Mouse (Mus musculus) layer of hippocampus, adult 11-12 months (tissue): Measurements from ENCODE around the gene Tcp11l1.
A peak's percentile ranks its signal among the peaks of the same experiment; 100 is the strongest.

Source experiments
- DNase-seq: peaks from one replicate; pipeline ENCODE4 v3.0.0; 2022; ENCODE audit warnings: low spot score

Tcp11l1 gene

DNA sequence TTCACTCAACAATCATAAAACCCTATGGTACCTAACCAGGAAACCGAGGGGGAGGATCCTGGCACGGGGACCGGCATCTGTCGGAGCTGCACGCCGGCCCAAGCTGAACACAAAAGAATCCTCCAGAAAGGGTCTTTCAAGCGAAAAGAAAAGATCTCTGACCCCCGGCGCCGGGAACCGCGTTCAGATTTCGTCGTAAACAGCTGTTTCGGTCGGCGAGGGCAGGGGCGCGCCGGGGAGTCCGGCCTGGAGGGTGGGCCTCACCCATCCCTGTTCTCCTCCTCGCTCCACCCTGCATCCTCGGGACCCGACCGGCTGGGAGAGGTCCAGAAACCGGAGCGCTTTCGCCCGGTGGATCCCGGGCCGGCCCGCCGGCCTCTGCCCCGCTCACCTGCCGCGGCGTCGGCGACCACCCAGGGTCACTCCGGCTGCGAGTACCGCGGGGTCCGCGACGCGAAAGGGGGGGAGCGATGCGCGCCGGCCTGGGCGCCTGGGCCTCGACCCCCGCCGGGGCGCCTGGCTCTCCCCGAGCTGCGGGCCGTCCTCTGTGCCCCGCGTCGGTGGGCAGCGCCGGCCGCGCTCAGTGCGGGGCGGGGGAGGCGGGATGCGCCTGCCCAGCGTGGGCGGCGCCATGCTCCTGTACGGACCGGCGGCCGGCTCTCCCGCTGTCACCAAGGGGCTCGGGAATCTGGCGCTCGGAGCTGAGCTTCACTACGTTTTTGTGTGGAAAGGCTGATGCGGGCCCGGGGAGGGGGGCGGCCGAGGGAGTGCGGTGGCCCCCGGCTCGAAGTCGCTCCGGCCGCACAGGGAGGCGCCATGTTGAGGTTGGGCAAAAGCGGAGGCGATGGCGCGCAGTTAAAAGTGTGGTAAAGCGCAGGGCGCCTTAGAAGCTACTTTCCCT lies at the start of gene Tcp11l1:
Gene Tcp11l1 (minus strand): TSS at position 585 of the 901 bp plus-strand sequence.
- DNase-seq, result peak; percentile 74

DNA sequence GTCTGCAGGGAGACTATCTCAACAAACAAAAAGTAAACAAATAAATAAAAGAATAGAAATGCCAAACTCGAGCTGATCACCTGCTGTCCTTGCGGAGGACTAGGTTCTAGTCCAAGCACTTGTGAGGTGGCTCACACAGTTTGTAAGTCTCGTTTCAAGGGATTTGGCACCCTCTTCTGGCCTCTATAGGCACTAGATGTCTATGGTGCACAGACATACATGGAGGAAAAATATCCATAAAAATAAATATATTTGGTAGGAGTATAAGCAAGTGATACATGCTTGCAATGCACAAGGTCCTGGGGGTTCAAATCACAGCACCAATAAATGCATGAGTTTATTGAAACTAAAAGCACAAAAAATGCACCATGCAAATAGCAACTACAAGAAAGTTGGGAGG lies 38.6 kb upstream of the Tcp11l1 start:
- DNase-seq, result no peak

GRCm38 (mm10) chr2:104748652-104749183 lies 36.7 kb upstream of the Tcp11l1 start:
- DNase-seq, result no peak

DNA sequence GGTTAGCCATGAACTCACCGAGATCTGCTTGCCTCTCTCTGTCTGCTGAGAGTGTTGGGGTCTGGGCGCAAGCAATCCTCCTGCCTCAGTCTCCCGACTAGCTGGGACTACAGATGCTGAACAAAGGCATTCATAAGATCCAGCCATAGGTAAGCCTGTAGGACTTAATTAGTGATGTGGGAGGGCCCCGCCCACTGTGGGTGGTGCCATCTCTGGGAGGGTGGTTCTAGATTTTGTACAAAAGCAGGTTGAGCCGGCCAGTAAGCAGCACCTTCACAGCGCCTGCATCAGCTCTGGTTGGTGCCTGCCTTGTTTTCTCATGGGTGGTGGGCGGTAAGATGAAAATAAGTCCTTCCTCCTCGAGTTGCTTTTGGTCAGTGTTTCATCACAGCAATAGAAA lies 34.3 kb upstream of the Tcp11l1 start:
- no peak for DNase-seq

GRCm38 (mm10) chr2:104743971-104744370 lies 32.0 kb upstream of the Tcp11l1 start:
- no peak for DNase-seq

- no peak for DNase-seq
These were observed 31.2 kb upstream of the Tcp11l1 start for GRCm38 (mm10) chr2:104743160-104743559.

DNA sequence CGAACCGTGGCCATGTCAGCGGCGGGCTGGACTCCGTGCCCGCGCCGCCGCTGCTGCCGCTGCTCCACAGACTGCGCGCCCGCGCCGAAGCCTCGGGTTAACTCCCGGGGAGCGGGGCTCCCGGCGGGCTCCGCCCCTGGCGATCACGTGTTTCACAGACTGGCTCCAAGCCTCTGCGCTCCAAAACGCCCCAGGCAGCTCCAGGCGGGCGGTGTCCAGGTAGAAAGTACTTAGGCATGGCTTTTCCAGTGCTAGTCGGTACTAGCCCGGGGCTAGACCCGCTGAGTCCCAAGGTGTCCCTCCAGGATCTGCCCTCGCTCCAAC lies 30.7 kb upstream of the Tcp11l1 start, which contains the start of gene Depdc7:
Gene Depdc7 (minus strand): TSS at position 138 of the 324 bp plus-strand sequence.
- DNase-seq, result peak; percentile 87

- DNase-seq, result no peak
These were observed 30.1 kb upstream of the Tcp11l1 start for GRCm38 (mm10) chr2:104741896-104742740.

DNA sequence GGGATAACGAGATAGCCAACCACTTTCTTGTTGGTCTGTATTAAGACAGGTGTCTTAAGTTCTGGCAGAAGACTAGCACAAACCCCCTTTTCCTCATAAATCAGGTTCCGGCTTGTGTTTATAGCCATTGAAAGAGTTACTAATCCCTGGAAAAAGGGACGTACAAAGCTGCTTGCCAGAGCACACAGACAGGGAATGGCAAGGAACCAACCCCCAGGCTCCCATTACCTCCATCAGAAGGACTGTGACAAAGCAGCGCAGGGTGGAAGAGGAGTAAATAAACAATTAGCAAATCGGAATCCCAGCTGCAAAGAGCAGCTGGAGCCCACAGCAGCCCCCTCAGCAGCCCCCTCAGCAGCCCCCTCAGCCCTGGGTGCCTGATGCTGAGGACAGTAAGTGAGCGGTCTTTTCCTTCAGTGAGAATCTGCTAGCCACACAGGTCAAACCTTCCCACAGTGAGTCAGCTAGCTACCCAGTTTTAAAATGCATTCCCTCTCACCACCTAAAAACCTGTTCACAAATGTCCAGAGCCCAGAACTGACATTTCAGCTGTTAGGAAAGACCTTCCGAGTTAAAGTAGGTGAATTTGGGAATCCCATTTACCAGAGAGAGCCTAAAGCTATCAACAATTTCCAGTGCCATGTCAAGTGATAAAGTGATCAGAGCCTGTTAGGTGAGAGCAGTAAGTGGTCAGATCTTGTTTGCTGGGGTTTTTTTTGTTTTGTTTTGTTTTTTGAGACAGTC lies 29.2 kb upstream of the Tcp11l1 start:
- DNase-seq, result no peak

- no peak for DNase-seq
These were observed 28.4 kb upstream of the Tcp11l1 start for GRCm38 (mm10) chr2:104740248-104740949.

DNA sequence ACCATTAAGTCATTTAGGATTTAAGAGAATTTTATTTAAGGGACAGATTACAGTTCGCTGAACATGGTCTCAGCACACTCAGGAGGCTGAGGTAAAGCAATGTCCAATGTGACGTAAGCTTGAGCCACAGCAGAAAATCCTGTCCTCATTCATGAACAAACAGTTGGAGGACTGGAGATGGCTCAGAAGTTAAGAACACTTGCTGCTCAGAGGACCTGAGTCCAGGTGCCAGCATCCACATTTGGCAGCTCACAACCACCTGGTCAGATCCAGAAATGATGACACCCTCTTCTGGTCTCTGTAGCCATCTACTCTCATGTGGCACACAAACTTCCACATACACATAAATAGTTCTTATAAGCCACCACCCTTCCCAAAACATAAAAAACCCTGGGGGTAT lies 27.7 kb upstream of the Tcp11l1 start:
- no peak for DNase-seq

GRCm38 (mm10) chr2:104736241-104736640 lies 24.3 kb upstream of the Tcp11l1 start:
- DNase-seq, result no peak

DNA sequence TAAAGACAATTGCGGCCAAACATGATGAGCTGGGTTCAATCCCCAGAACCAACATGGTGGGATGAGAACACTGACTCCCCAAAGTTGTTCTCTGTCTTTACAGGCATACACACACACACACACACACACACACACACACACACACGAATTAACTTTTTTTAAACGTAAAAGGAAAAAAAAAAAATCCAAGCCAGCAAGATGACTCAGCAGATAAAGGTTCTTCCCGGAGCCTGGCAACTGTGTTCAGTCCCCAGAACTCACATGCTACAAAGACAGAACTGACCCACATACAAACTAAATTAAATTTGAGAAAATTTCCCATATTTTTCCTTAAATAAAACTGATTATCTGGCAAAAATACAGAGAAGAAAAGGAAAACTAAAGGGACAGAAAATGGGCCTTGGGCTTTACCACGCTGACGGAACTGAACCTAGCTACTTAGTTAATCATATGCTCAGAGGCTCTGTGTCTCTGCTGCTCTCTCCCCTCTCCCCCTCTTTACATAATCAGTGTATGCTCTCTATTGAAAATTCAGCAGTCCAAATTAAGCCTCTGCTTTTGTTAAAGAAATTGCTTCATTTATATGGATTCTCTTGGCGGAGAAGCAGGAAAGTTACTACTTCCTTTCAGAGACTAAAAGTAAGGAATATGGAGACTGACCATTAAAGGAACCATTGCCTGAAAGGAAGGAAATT lies 20.7 kb upstream of the Tcp11l1 start:
- DNase-seq, result no peak

DNA sequence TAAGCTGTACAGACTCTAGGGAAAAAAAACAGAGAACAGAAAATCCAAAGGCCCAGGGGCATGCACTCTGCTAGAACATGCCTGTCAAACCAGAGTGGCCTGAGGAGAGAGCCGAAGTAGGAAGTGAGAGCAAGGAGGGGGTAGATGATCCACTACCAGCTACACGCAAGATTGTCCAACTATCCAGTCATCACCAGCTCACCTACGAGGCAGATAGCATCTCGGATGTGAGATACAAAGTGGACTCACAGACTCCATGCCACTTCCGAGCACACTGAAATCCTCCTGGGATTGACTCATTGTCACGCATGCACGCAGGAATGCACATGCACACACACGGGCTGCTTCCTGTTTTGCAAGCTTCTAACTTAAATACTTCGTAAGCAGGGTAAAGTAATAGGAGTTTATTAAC lies 20.1 kb upstream of the Tcp11l1 start:
- no peak for DNase-seq

GRCm38 (mm10) chr2:104727369-104727768 lies 15.4 kb upstream of the Tcp11l1 start:
- DNase-seq, result no peak

- no peak for DNase-seq
These were observed 10.1 kb upstream of the Tcp11l1 start for GRCm38 (mm10) chr2:104722021-104722420.

DNA sequence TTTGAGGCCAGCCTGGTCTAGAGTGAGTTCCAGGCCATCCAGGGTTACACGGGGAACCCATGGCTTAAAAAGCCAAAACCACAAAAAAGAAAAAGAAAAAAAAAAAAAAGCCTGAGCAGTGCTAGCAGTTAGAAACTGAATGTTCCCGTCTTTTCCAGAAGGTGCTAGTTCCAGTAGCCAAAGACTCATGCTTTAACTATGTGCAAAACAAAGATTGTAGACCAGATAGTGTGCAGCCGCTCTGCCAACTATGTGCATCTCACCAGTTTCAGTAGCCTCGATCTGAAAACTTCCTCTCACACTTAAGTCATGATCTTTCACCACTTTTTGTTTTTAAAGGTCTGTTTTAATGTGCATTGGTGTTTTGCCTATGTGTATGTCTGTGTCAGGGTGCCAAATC lies 5.9 kb upstream of the Tcp11l1 start:
- no peak for DNase-seq

DNA sequence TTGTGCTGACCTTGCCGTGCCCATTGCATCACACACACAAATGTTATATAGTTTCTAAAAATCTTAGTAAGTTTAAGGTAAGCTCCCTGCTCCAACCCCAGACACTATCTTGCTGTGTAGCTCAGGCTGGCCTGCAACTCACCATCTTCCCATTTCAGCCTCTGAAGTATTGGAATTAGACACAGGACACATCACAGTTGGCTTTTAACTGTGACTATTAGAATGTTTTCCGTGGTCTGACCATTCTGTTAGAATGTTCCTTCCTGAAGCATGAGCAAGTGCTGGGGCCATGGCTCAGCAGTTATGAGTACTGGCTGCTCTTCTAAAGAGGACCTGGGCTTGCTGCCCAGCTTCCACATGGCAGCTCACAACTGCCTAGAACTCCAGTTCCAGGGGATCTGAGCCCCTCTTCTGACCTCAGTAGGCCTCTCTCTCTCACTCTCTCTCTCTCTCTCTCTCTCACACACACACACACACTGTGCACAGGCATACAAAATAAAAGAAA lies 5.3 kb upstream of the Tcp11l1 start:
- DNase-seq, result no peak

DNA sequence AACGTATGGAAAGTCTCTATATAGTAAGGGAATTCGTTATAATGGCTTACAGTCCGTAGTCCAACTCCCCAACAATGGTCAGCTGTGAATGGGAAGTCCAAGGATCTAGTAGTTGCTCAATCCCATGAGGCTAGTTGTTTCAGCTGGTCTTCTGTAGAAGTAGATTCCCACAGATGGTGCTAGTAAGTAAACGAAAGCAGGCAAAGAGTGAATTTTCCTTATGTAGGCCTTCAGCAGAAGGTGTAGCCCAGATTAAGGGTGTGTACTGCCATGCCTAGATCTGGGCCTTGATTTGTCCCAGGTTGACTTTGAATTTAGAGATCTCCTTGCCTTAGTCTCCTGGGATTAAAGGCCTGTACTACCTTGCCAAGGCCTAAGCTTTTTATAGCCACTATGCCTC lies 4.3 kb upstream of the Tcp11l1 start, which contains the start of gene Pin1rt1:
Gene Pin1rt1 (minus strand): TSS at position 101 of the 400 bp plus-strand sequence.
- DNase-seq, result no peak

DNA sequence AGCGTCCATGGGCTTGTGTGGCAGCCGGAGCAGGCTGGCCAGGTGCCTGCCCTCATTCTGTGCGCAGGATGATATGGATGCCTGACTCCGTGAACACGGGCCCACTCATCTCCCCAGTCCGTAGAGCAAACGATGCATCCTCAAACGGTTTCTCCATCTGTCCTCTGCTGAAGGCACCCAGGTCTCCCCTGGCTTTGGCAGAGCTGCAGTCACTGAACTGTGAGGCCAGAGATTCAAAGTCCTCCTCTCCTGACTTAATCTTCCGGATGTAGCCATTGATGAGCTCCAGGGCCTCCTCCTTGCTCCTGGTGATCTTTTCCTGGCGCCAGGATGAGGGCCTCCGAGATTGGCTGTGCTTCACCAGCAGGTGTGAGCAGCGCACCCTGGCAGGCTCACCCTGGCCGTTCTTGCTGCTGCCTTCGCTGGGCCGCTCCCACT lies 2.3 kb upstream of the Tcp11l1 start:
- DNase-seq, result no peak

DNA sequence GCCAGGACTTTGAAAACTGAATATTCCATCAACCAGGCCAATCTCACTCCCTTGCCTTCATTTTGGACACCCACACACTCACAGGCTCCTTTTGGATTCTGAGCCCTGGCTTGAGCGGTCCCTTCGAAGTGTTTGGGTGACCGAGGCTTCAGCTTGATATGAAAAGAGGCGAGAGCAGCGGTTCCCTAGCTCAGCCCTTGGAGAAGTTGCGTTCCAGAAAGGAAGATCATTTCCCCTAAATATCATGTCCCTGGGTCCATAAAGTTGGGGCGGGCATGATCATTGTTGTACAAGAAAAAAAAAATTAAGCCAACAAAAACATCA lies 479 bp upstream of the Tcp11l1 start:
- no peak for DNase-seq
